Mouse (Mus musculus) E14TG2a.4 (cell line): Measurements from ENCODE around the gene Rsph3a.

Experiments
- CTCF ChIP-seq: conservative IDR thresholded peaks from 2 replicates; pipeline ENCODE4 v1.5.1; 2014; ENCODE audit warnings: low read length
- NANOG ChIP-seq: IDR thresholded peaks from 2 replicates; pipeline ENCODE4 v1.6.1; 2014; ENCODE audit warnings: borderline replicate concordance, low read length, mixed read lengths
- POU5F1 ChIP-seq: IDR thresholded peaks from 2 replicates; pipeline ENCODE4 v1.6.1; 2014; ENCODE audit warnings: low read length, borderline replicate concordance

DNA sequence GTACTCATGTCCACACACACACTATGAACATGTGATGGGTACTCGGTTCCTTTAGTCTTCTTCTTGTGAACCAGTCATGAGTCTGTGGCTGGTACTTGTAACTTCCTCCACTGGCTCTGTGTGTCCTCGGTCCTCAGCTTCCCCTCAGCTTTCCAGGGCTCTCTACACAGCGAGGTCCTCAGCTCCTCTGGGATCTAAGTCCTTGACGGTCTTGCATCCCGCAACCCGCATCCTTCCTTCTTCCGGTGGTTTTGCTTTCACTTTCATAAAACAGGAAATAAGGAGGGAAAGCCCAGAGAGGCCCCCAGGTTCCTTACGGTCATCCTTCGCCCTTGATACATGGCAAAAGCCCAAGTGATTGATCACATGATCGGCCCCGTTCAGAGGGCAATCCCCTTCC, 48.3 kb upstream of the Rsph3a start:
- TF ChIP-seq CTCF, result no peak
- no peak for TF ChIP-seq NANOG
- no peak for TF ChIP-seq POU5F1
